Comparison of ENCODE assay signal across 9 mouse cellular contexts in the genomic region with DNA sequence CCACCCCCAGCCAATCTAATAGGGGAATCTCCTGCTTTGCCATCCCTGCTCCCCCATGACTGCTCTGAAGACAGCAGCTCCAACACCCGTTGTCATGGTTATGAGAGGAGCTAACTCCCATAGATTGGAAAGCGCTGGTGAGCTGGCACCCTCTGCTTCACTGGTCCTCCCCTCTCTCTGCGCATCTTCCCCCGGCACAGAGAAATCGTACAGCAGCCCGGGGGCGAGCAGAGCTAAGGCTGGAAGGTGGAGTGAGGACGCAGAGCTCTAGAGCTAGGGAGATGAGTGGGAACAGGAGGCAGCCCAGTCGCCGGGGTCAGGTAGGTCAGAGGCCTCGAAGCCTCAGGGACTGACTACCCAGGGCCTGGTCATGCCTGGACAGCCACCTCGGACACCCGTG. TPM values are rescaled to one million over a fixed set of nuclear protein-coding genes. Genes with fewer than 3 reads are reported as not detected.
DNase-seq lines count a peak whose midpoint lies in the region; ATAC-seq and TF ChIP-seq lines count a peak whose summit lies in the region.
"Had no signal": no experiment of that assay in that cellular context is flagged by ENCODE, and none has a peak within 500 bp of the region (broad histone marks: within the 10 kb centered on the region; RNA-seq: fewer than 3 reads in every experiment).

No protein-coding gene starts in this region.

- peaks cover 22% of the 10 kb centered on the region for H3K4me1 ChIP-seq in intestine, embryonic 15.5 days (replicated peaks)
- no peaks in the 10 kb centered on the region for H3K4me1 ChIP-seq in intestine, postnatal 0 days (replicated peaks; ENCODE audit: control insufficient read depth, insufficient read depth, low read length)
- peaks cover 98% of the 10 kb centered on the region for H3K4me1 ChIP-seq in E14TG2a.4 (replicated peaks; ENCODE audit: low read depth, low read length)
- peaks cover 10% of the 10 kb centered on the region for H3K4me1 ChIP-seq in embryonic facial prominence, embryonic 14.5 days (ENCODE audit: control insufficient read depth, insufficient read depth, low read length)

- peaks cover 43% of the 10 kb centered on the region for H3K36me3 ChIP-seq in intestine, embryonic 15.5 days
- H3K36me3 ChIP-seq in intestine, postnatal 0 days (ENCODE audit: control insufficient read depth, insufficient read depth) = peaks cover 46% of the 10 kb centered on the region
- H3K36me3 ChIP-seq in E14TG2a.4 (ENCODE audit: insufficient read depth, low read length) = peaks cover 93% of the 10 kb centered on the region
- H3K36me3 ChIP-seq in embryonic facial prominence, embryonic 14.5 days (ENCODE audit: control insufficient read depth, insufficient read depth, low read length) = peaks cover 68% of the 10 kb centered on the region

- H3K9me3 ChIP-seq in intestine, embryonic 15.5 days = no peaks in the 10 kb centered on the region
- H3K9me3 ChIP-seq in intestine, postnatal 0 days (ENCODE audit: control insufficient read depth) = no peaks in the 10 kb centered on the region
- H3K9me3 ChIP-seq in E14TG2a.4 (ENCODE audit: low read length) = no peaks in the 10 kb centered on the region
- H3K9me3 ChIP-seq in embryonic facial prominence, embryonic 14.5 days (ENCODE audit: control insufficient read depth, low read length) = no peaks in the 10 kb centered on the region
- H3K9me3 ChIP-seq: midbrain, embryonic 15.5 days had no signal

- DNase-seq in embryonic facial prominence, embryonic 14.5 days (ENCODE audit: low spot score) = no peak
- peak; percentile 64 to 90 for DNase-seq in left cerebral cortex, adult 8-10 months (ENCODE audit: low spot score in 2 of 2)
- no peak for DNase-seq in embryo, embryonic 11 days
- no peak for DNase-seq in MN1 (ENCODE audit: low spot score)
- DNase-seq: kidney, adult 18-20 months had no signal

- no peak for ATAC-seq in intestine, embryonic 15.5 days
- no peak for ATAC-seq in intestine, postnatal 0 days
- no peak for ATAC-seq in embryonic facial prominence, embryonic 14.5 days (ENCODE audit: low read depth)
- ATAC-seq: midbrain, embryonic 15.5 days had no signal

- H3K4me2 ChIP-seq in intestine, embryonic 15.5 days (replicated peaks) = no peak overlapping the region
- no peak overlapping the region for H3K4me2 ChIP-seq in intestine, postnatal 0 days (replicated peaks; ENCODE audit: low read depth)
- no peak overlapping the region for H3K4me2 ChIP-seq in embryonic facial prominence, embryonic 14.5 days (ENCODE audit: low read depth, low read length)
- H3K4me2 ChIP-seq: midbrain, embryonic 15.5 days had no signal

- no peaks in the 10 kb centered on the region for H3K27me3 ChIP-seq in intestine, embryonic 15.5 days (replicated peaks)
- H3K27me3 ChIP-seq in intestine, postnatal 0 days (replicated peaks; ENCODE audit: control insufficient read depth, insufficient read depth, low read length) = no peaks in the 10 kb centered on the region
- H3K27me3 ChIP-seq in E14TG2a.4 (ENCODE audit: insufficient read depth, low read length) = no peaks in the 10 kb centered on the region
- no peaks in the 10 kb centered on the region for H3K27me3 ChIP-seq in embryonic facial prominence, embryonic 14.5 days (replicated peaks; ENCODE audit: control insufficient read depth, insufficient read depth, low read length)
- H3K27me3 ChIP-seq: midbrain, embryonic 15.5 days had no signal

- no peak overlapping the region for H3K4me3 ChIP-seq in intestine, embryonic 15.5 days (replicated peaks)
- no peak overlapping the region for H3K4me3 ChIP-seq in intestine, postnatal 0 days (ENCODE audit: low read depth, low read length)
- H3K4me3 ChIP-seq in E14TG2a.4 (replicated peaks; ENCODE audit: low read length) = 0 out of 2 replicates have a peak overlapping the region, but pooled peaks have one; percentile 35
- no peak overlapping the region for H3K4me3 ChIP-seq in embryonic facial prominence, embryonic 14.5 days (ENCODE audit: low read depth, low read length)
- H3K4me3 ChIP-seq: midbrain, embryonic 15.5 days had no signal

- WGBS in intestine, embryonic 15.5 days = 74% methylated on average over 13 of the region's 13 CpGs
- 76% methylated on average over 13 of the region's 13 CpGs for WGBS in intestine, postnatal 0 days
- WGBS in embryonic facial prominence, embryonic 14.5 days = 64% methylated on average over 13 of the region's 13 CpGs

- no peak overlapping the region for H3K9ac ChIP-seq in intestine, embryonic 15.5 days
- H3K9ac ChIP-seq in intestine, postnatal 0 days (ENCODE audit: low read depth, low read length) = no peak overlapping the region
- peak overlapping the region; percentile 19; the same call in 1 of the 2 replicates for H3K9ac ChIP-seq in embryonic facial prominence, embryonic 14.5 days (ENCODE audit: low read depth, low read length)
- H3K9ac ChIP-seq: midbrain, embryonic 15.5 days had no signal

- TF ChIP-seq CTCF in intestine, postnatal 0 days (IDR thresholded peaks at IDR 0.05; ENCODE audit: low read depth) = no peak
- no peak for TF ChIP-seq CTCF in E14TG2a.4 (conservative IDR thresholded peaks at IDR 0.05; ENCODE audit: low read length)

- H3K27ac ChIP-seq in intestine, embryonic 15.5 days = 0 out of 2 replicates have a peak overlapping the region, but pooled peaks have one; percentile 13
- H3K27ac ChIP-seq in intestine, postnatal 0 days (ENCODE audit: low read depth, low read length) = no peak overlapping the region; the same call in 1 of the 2 replicates
- no peak overlapping the region; the same call in 1 of the 2 replicates for H3K27ac ChIP-seq in embryonic facial prominence, embryonic 14.5 days (replicated peaks; ENCODE audit: low read depth, low read length)
- H3K27ac ChIP-seq: midbrain, embryonic 15.5 days had no signal

RNA-seq across cellular contexts. Expression of a gene that starts 23.5 kb away (rescaled TPM):
- polyA plus RNA-seq in intestine, embryonic 15.5 days (2015; fragmentation: Nextera tagmentation; extraction: Ambion mirVana) = 60.4 and 61.2 TPM in 2 replicates
- 21.6 and 22.1 TPM in 2 replicates for polyA plus RNA-seq in intestine, postnatal 0 days (2015; fragmentation: Nextera tagmentation; extraction: Ambion mirVana)
- polyA plus RNA-seq in embryonic facial prominence, embryonic 14.5 days (2014; fragmentation: Nextera tagmentation; extraction: Ambion mirVana) = 88.0 and 88.7 TPM in 2 replicates
- total RNA-seq in left cerebral cortex, adult 8-10 months (2022) = 100 to 1,000 TPM; 228 to 247 (median 232) TPM

RNA-seq across cellular contexts. Expression of a gene that starts 23.7 kb away (rescaled TPM):
- polyA plus RNA-seq in intestine, embryonic 15.5 days (2015; fragmentation: Nextera tagmentation; extraction: Ambion mirVana) = not detected in 2 replicates
- polyA plus RNA-seq in intestine, postnatal 0 days (2015; fragmentation: Nextera tagmentation; extraction: Ambion mirVana) = not detected in 2 replicates
- polyA plus RNA-seq in embryonic facial prominence, embryonic 14.5 days (2014; fragmentation: Nextera tagmentation; extraction: Ambion mirVana) = 0.18 TPM in 1 of 2 replicates, not detected in the other
- total RNA-seq in left cerebral cortex, adult 8-10 months (2022) = not detected
- polyA plus RNA-seq: midbrain, embryonic 15.5 days had no signal

RNA-seq across cellular contexts. Expression of a gene that starts 53.6 kb away (rescaled TPM):
- 338 and 390 TPM in 2 replicates for polyA plus RNA-seq in intestine, embryonic 15.5 days (2015; fragmentation: Nextera tagmentation; extraction: Ambion mirVana)
- 249 and 268 TPM in 2 replicates for polyA plus RNA-seq in intestine, postnatal 0 days (2015; fragmentation: Nextera tagmentation; extraction: Ambion mirVana)
- 289 and 337 TPM in 2 replicates for polyA plus RNA-seq in embryonic facial prominence, embryonic 14.5 days (2014; fragmentation: Nextera tagmentation; extraction: Ambion mirVana)
- 10 to 100 TPM; 85.5 to 93.2 (median 89.8) TPM for total RNA-seq in left cerebral cortex, adult 8-10 months (2022)

RNA-seq across cellular contexts. Expression of a gene that starts 56.4 kb away (rescaled TPM):
- polyA plus RNA-seq in intestine, embryonic 15.5 days (2015; fragmentation: Nextera tagmentation; extraction: Ambion mirVana) = 72.4 and 75.8 TPM in 2 replicates
- polyA plus RNA-seq in intestine, postnatal 0 days (2015; fragmentation: Nextera tagmentation; extraction: Ambion mirVana) = 35.7 and 38.6 TPM in 2 replicates
- 66.4 and 70.3 TPM in 2 replicates for polyA plus RNA-seq in embryonic facial prominence, embryonic 14.5 days (2014; fragmentation: Nextera tagmentation; extraction: Ambion mirVana)
- 10 to 100 TPM; 46.2 to 57.4 (median 51.3) TPM for total RNA-seq in left cerebral cortex, adult 8-10 months (2022)

Comparison
In these comparisons a context has a peak if more than half of its experiments do, and no peak if none do; other contexts are left out.
1. DNase-seq: peak in left cerebral cortex, adult 8-10 months (2 of 2); none in embryonic facial prominence, embryonic 14.5 days (single experiment), embryo, embryonic 11 days (single experiment) and MN1 (single experiment).